Mouse (Mus musculus): Measurements from ENCODE around the gene Ikzf1. TPM values are rescaled to one million over a fixed set of nuclear protein-coding genes. Genes with fewer than 3 reads are reported as not detected.
A peak's percentile ranks its signal among the peaks of the same experiment; 100 is the strongest.

Gene Ikzf1
- polyA plus RNA-seq, 1 experiment = 0.48 TPM

DNA sequence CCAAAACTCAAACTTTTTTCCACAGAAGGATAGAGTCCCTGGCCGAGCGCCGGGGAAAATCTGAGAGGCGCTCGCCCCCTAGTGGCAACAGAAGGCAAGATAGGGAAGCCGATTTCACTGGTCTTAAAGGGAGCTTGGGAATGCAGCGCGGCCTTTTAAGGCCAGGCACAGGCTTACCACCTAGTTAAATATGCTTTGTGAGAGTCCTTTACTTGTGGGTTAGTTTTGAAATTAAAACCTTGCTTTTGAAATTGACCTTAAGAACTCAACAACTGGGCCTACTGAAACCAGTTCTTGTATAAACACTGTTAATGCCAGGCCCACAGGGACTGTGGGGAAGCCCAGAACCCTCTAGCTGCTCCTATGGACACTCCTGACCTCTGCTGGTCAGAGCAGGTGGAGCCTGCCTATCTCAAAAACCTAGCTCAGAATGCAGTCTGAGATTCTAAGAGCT is 103.7 kb downstream of the Ikzf1 start:
- TF ChIP-seq POLR2A (IDR thresholded peaks at IDR 0.05; ENCODE audit: control insufficient read depth, low read depth, low read length) (no peak), CTCF (IDR thresholded peaks at IDR 0.05; ENCODE audit: control insufficient read depth, insufficient read depth, insufficient replicate concordance, low read depth, low read length) (peak; percentile 72)
- H3K27me3 ChIP-seq (ENCODE audit: control insufficient read depth, insufficient read depth, low read length) = no peaks in the 10 kb centered on the region
- no peak overlapping the region for H3K4me3 ChIP-seq (ENCODE audit: control insufficient read depth, low read depth, low read length)
- H3K36me3 ChIP-seq (ENCODE audit: control insufficient read depth, insufficient read depth, low read length) = no peaks in the 10 kb centered on the region
- no peak overlapping the region for H3K27ac ChIP-seq (ENCODE audit: control insufficient read depth, insufficient read depth, low read depth, low read length)
- H3K4me1 ChIP-seq (ENCODE audit: control insufficient read depth, insufficient read depth, low read length) = no peaks in the 10 kb centered on the region

- H3K27me3 ChIP-seq (ENCODE audit: control insufficient read depth, insufficient read depth, low read length) = no peaks in the 10 kb centered on the region
- no peak overlapping the region for H3K27ac ChIP-seq (ENCODE audit: control insufficient read depth, insufficient read depth, low read depth, low read length)
- TF ChIP-seq CTCF (IDR thresholded peaks at IDR 0.05; ENCODE audit: control insufficient read depth, insufficient read depth, insufficient replicate concordance, low read depth, low read length) (no peak), POLR2A (IDR thresholded peaks at IDR 0.05; ENCODE audit: control insufficient read depth, low read depth, low read length) (no peak)
- H3K4me1 ChIP-seq (ENCODE audit: control insufficient read depth, insufficient read depth, low read length) = no peaks in the 10 kb centered on the region
- no peak overlapping the region for H3K4me3 ChIP-seq (ENCODE audit: control insufficient read depth, low read depth, low read length)
- no peaks in the 10 kb centered on the region for H3K36me3 ChIP-seq (ENCODE audit: control insufficient read depth, insufficient read depth, low read length)
These were observed 109.8 kb downstream of the Ikzf1 start for GRCm38 (mm10) chr11:11794626-11795025.

DNA sequence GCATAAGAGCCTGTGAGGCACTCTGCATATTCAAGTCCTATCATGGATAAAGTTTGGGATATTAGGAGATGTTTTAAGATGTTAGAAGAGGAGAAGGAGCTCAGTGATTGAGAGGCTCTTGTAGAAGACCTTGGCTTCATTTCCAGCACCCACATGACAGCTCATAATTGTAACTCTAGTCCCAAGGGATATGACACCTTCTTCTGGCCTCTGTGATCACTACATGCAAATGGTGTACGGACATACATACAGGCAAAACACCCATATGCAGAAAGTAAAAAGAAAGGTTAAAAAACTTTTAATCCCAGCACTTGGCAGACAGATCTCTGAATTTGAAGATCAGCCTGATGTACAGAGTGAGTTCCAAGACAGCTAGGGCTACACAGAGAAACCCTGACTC is 113.9 kb downstream of the Ikzf1 start:
- Histone ChIP-seq H3K4me1 (ENCODE audit: control insufficient read depth, insufficient read depth, low read length) (no peaks in the 10 kb centered on the region), H3K27ac (ENCODE audit: control insufficient read depth, insufficient read depth, low read depth, low read length) (no peak overlapping the region), H3K4me3 (ENCODE audit: control insufficient read depth, low read depth, low read length) (no peak overlapping the region), H3K27me3 (ENCODE audit: control insufficient read depth, insufficient read depth, low read length) (no peaks in the 10 kb centered on the region), H3K36me3 (ENCODE audit: control insufficient read depth, insufficient read depth, low read length) (peaks cover 6% of the 10 kb centered on the region)
- TF ChIP-seq POLR2A (IDR thresholded peaks at IDR 0.05; ENCODE audit: control insufficient read depth, low read depth, low read length) (no peak), CTCF (IDR thresholded peaks at IDR 0.05; ENCODE audit: control insufficient read depth, insufficient read depth, insufficient replicate concordance, low read depth, low read length) (no peak)

- H3K36me3 ChIP-seq (ENCODE audit: control insufficient read depth, insufficient read depth, low read length) = peaks cover 6% of the 10 kb centered on the region
- H3K27ac ChIP-seq (ENCODE audit: control insufficient read depth, insufficient read depth, low read depth, low read length) = no peak overlapping the region
- H3K4me3 ChIP-seq (ENCODE audit: control insufficient read depth, low read depth, low read length) = no peak overlapping the region
- no peaks in the 10 kb centered on the region for H3K4me1 ChIP-seq (ENCODE audit: control insufficient read depth, insufficient read depth, low read length)
- no peaks in the 10 kb centered on the region for H3K27me3 ChIP-seq (ENCODE audit: control insufficient read depth, insufficient read depth, low read length)
- no peak for TF ChIP-seq POLR2A (IDR thresholded peaks at IDR 0.05; ENCODE audit: control insufficient read depth, low read depth, low read length)
- TF ChIP-seq CTCF (IDR thresholded peaks at IDR 0.05; ENCODE audit: control insufficient read depth, insufficient read depth, insufficient replicate concordance, low read depth, low read length) = no peak
These were observed 115.5 kb downstream of the Ikzf1 start for GRCm38 (mm10) chr11:11800304-11800703.

DNA sequence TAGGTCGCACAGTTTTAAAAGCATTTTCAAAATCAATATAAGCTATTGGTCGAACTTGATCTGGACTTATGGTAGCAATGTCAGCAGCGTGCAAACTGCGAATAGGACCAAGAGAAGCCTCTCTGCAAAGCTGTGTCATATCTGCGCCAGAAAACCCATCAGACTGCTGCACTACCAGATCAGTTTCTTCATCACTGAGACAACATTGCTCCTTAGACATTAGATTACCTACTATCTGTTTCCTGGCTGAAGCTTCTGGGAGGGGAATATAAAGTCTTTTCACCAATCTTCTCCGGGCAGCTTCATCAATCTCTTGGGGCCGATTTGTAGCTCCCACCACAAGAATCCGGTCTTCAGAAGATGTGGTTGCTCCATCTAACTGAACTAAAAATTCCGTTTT is 116.3 kb downstream of the Ikzf1 start:
- Histone ChIP-seq H3K27ac (ENCODE audit: control insufficient read depth, insufficient read depth, low read depth, low read length) (no peak overlapping the region), H3K4me1 (ENCODE audit: control insufficient read depth, insufficient read depth, low read length) (no peaks in the 10 kb centered on the region), H3K4me3 (ENCODE audit: control insufficient read depth, low read depth, low read length) (no peak overlapping the region), H3K27me3 (ENCODE audit: control insufficient read depth, insufficient read depth, low read length) (no peaks in the 10 kb centered on the region), H3K36me3 (ENCODE audit: control insufficient read depth, insufficient read depth, low read length) (peaks cover 6% of the 10 kb centered on the region)
- TF ChIP-seq CTCF (IDR thresholded peaks at IDR 0.05; ENCODE audit: control insufficient read depth, insufficient read depth, insufficient replicate concordance, low read depth, low read length) = no peak
- TF ChIP-seq POLR2A (IDR thresholded peaks at IDR 0.05; ENCODE audit: control insufficient read depth, low read depth, low read length) = no peak

- H3K4me3 ChIP-seq (ENCODE audit: control insufficient read depth, low read depth, low read length) = no peak overlapping the region
- no peak for TF ChIP-seq POLR2A (IDR thresholded peaks at IDR 0.05; ENCODE audit: control insufficient read depth, low read depth, low read length)
- TF ChIP-seq CTCF (IDR thresholded peaks at IDR 0.05; ENCODE audit: control insufficient read depth, insufficient read depth, insufficient replicate concordance, low read depth, low read length) = no peak
These were observed 119.6 kb downstream of the Ikzf1 start for GRCm38 (mm10) chr11:11804421-11804820.

DNA sequence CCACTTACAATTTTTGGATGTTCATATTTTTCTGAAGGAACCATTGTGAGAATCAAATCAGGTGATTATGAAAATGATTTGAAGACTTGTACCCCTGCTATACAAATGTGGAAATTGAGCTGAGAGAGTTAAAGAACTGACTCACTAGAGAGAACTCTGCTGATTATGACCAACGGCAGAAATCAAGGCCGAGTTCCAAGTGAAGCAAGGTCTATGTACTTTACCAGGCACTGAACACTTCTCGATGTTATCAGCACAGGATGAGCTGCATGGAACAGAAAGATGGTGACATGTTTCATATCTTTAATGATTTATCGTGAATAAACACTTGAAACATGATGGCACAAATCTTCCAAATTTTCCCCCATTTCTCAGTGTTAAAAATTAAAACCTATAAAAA is 121.1 kb downstream of the Ikzf1 start:
- Histone ChIP-seq H3K36me3 (ENCODE audit: control insufficient read depth, insufficient read depth, low read length) (peaks cover 6% of the 10 kb centered on the region), H3K27ac (ENCODE audit: control insufficient read depth, insufficient read depth, low read depth, low read length) (no peak overlapping the region)

More at GRCm38 (mm10) chr11:11804421-11804820, 119.6 kb downstream of the Ikzf1 start:
- H3K4me1 ChIP-seq (ENCODE audit: control insufficient read depth, insufficient read depth, low read length) = peaks cover under 1% of the 10 kb centered on the region
- H3K27ac ChIP-seq (ENCODE audit: control insufficient read depth, insufficient read depth, low read depth, low read length) = no peak overlapping the region
- peaks cover 6% of the 10 kb centered on the region for H3K36me3 ChIP-seq (ENCODE audit: control insufficient read depth, insufficient read depth, low read length)
- no peaks in the 10 kb centered on the region for H3K27me3 ChIP-seq (ENCODE audit: control insufficient read depth, insufficient read depth, low read length)

More for the DNA sequence above, 121.1 kb downstream of the Ikzf1 start:
- H3K4me1 ChIP-seq (ENCODE audit: control insufficient read depth, insufficient read depth, low read length) = peaks cover 2% of the 10 kb centered on the region
- no peak overlapping the region for H3K4me3 ChIP-seq (ENCODE audit: control insufficient read depth, low read depth, low read length)
- H3K27me3 ChIP-seq (ENCODE audit: control insufficient read depth, insufficient read depth, low read length) = no peaks in the 10 kb centered on the region
- no peak for TF ChIP-seq POLR2A (IDR thresholded peaks at IDR 0.05; ENCODE audit: control insufficient read depth, low read depth, low read length)
- TF ChIP-seq CTCF (IDR thresholded peaks at IDR 0.05; ENCODE audit: control insufficient read depth, insufficient read depth, insufficient replicate concordance, low read depth, low read length) = no peak

Data from testis, adult 2 months (tissue).